Mouse (Mus musculus) limb, embryonic 13.5 days (tissue): Measurements from ENCODE around the gene Cwc27. TPM values are rescaled to one million over a fixed set of nuclear protein-coding genes. Genes with fewer than 3 reads are reported as not detected.

Source experiments
- ATAC-seq: fragments of 200-750 bp; cut with Nextera tagmentation; 2 replicates; pipeline ENCODE4 v1.8.0; 2017; ENCODE audit warnings: low read depth, moderate number of reproducible peaks, moderate TSS enrichment; ENCODE audit not compliant: low FRiP score
- H3K27ac ChIP-seq: fragments of 300-500 bp; sonication (generic); 2 replicates; pipeline ENCODE4 v1.5.1; 2015; ENCODE audit warnings: inconsistent platforms, mild to moderate bottlenecking, moderate library complexity
- H3K27me3 ChIP-seq: fragments of 300-500 bp; sonication (generic); 2 replicates; pipeline ENCODE4 v1.6.1; 2015; ENCODE audit warnings: mild to moderate bottlenecking, inconsistent platforms
- H3K36me3 ChIP-seq: fragments of 300-500 bp; sonication (generic); 2 replicates; pipeline ENCODE4 v1.6.1; 2015; ENCODE audit warnings: inconsistent platforms, mild to moderate bottlenecking, moderate library complexity
- H3K4me1 ChIP-seq: fragments of 300-500 bp; sonication (generic); 2 replicates; pipeline ENCODE4 v1.6.1; 2015; ENCODE audit warnings: inconsistent platforms
- H3K4me2 ChIP-seq: fragments of 300-500 bp; sonication (generic); replicated peaks from 2 replicates; pipeline ENCODE4 v1.6.1; 2015; ENCODE audit warnings: inconsistent platforms, mild to moderate bottlenecking, moderate library complexity
- H3K4me3 ChIP-seq: fragments of 300-500 bp; sonication (generic); 2 replicates; pipeline ENCODE4 v1.5.1; 2015; ENCODE audit warnings: moderate library complexity, mild to moderate bottlenecking, inconsistent platforms
- H3K9ac ChIP-seq: fragments of 300-500 bp; sonication (generic); 2 replicates; pipeline ENCODE4 v1.6.1; 2015; ENCODE audit warnings: mild to moderate bottlenecking, inconsistent platforms
- H3K9me3 ChIP-seq: fragments of 300-500 bp; sonication (generic); 2 replicates; pipeline ENCODE4 v1.6.1; 2016; ENCODE audit warnings: inconsistent platforms
- WGBS: fragments of 180-500 bp; shearing (Covaris S2); methylation state at CpG from one replicate; pipeline ENCODE4 v1.1.7; 2015; 5-methylcytosine and 5-hydroxymethylcytosine counted together
- polyA plus RNA-seq: library from polyadenylated mRNA; unstranded; fragments of >200 nt; fragmentation: Nextera tagmentation; extraction: Ambion mirVana; gene quantifications from 2 replicates; pipeline ENCODE4 v1.2.1, GENCODE M21; 2015

Gene Cwc27
- polyA plus RNA-seq, 1 experiment from 2014 or later = 31.7 TPM

GRCm38 (mm10) chr13:104615999-104616810 lies 200.7 kb downstream of the Cwc27 start:
- Histone ChIP-seq H3K9ac (no peak overlapping the region), H3K4me1 (no peaks in the 10 kb centered on the region), H3K36me3 (no peaks in the 10 kb centered on the region), H3K27me3 (no peaks in the 10 kb centered on the region), H3K4me3 (no peak overlapping the region), H3K4me2 (no peak overlapping the region), H3K27ac (no peak overlapping the region), H3K9me3 (no peaks in the 10 kb centered on the region)
- 88% methylated on average over 18 of the region's 18 CpGs for WGBS
- ATAC-seq = no peak

- Histone ChIP-seq H3K4me3 (no peak overlapping the region), H3K36me3 (no peaks in the 10 kb centered on the region), H3K9ac (no peak overlapping the region), H3K4me2 (no peak overlapping the region), H3K4me1 (peaks cover 7% of the 10 kb centered on the region), H3K27ac (no peak overlapping the region), H3K27me3 (no peaks in the 10 kb centered on the region), H3K9me3 (no peaks in the 10 kb centered on the region)
- no peak for ATAC-seq
- WGBS = 93% methylated on average over 7 of the region's 7 CpGs
Observed at GRCm38 (mm10) chr13:104615111-104615510, 201.8 kb downstream of the Cwc27 start.

GRCm38 (mm10) chr13:104611296-104611695 lies 205.6 kb downstream of the Cwc27 start:
- ATAC-seq = no peak
- Histone ChIP-seq H3K4me3 (no peak overlapping the region), H3K4me1 (peaks cover 20% of the 10 kb centered on the region), H3K4me2 (no peak overlapping the region), H3K9ac (no peak overlapping the region), H3K27me3 (no peaks in the 10 kb centered on the region), H3K9me3 (no peaks in the 10 kb centered on the region), H3K36me3 (no peaks in the 10 kb centered on the region), H3K27ac (no peak overlapping the region)
- WGBS = 95% methylated on average over 4 of the region's 4 CpGs

GRCm38 (mm10) chr13:104610210-104611111 lies 206.5 kb downstream of the Cwc27 start:
- Histone ChIP-seq H3K9me3 (no peaks in the 10 kb centered on the region), H3K4me1 (peaks cover 20% of the 10 kb centered on the region), H3K27me3 (no peaks in the 10 kb centered on the region), H3K27ac (no peak overlapping the region; the same call in 1 of the 2 replicates), H3K9ac (no peak overlapping the region), H3K4me2 (no peak overlapping the region), H3K36me3 (no peaks in the 10 kb centered on the region), H3K4me3 (no peak overlapping the region)
- no peak; the same call in 1 of the 2 replicates for ATAC-seq
- WGBS = 66% methylated on average over 22 of the region's 22 CpGs

GRCm38 (mm10) chr13:104608516-104608915 lies 208.4 kb downstream of the Cwc27 start:
- H3K9me3 ChIP-seq = no peaks in the 10 kb centered on the region
- ATAC-seq = no peak
- 58% methylated on average over 18 of the region's 18 CpGs for WGBS
- H3K4me1 ChIP-seq = peaks cover 20% of the 10 kb centered on the region
- 0 out of 2 replicates have a peak overlapping the region, but pooled peaks have one; percentile 3 for H3K4me2 ChIP-seq
- H3K4me3 ChIP-seq = no peak overlapping the region
- no peaks in the 10 kb centered on the region for H3K27me3 ChIP-seq
- no peak overlapping the region for H3K27ac ChIP-seq
- H3K36me3 ChIP-seq = no peaks in the 10 kb centered on the region
- no peak overlapping the region for H3K9ac ChIP-seq

- no peak for ATAC-seq
- H3K4me2 ChIP-seq = no peak overlapping the region
- no peaks in the 10 kb centered on the region for H3K36me3 ChIP-seq
- no peaks in the 10 kb centered on the region for H3K27me3 ChIP-seq
- no peaks in the 10 kb centered on the region for H3K9me3 ChIP-seq
- H3K9ac ChIP-seq = no peak overlapping the region
- H3K4me3 ChIP-seq = no peak overlapping the region
- H3K4me1 ChIP-seq = peaks cover 20% of the 10 kb centered on the region
- WGBS = 78% methylated on average over 14 of the region's 14 CpGs
- H3K27ac ChIP-seq = no peak overlapping the region
Observed at GRCm38 (mm10) chr13:104606786-104607580, 210.0 kb downstream of the Cwc27 start.

- no peak for ATAC-seq
- Histone ChIP-seq H3K27ac (no peak overlapping the region), H3K9me3 (no peaks in the 10 kb centered on the region), H3K9ac (no peak overlapping the region), H3K4me3 (no peak overlapping the region), H3K36me3 (no peaks in the 10 kb centered on the region), H3K27me3 (no peaks in the 10 kb centered on the region), H3K4me1 (peaks cover 12% of the 10 kb centered on the region), H3K4me2 (no peak overlapping the region)
- WGBS = 91% methylated on average over 2 of the region's 2 CpGs
Observed at GRCm38 (mm10) chr13:104605111-104605510, 211.8 kb downstream of the Cwc27 start.

- H3K9ac ChIP-seq = no peak overlapping the region
- ATAC-seq = no peak
- H3K27me3 ChIP-seq = no peaks in the 10 kb centered on the region
- H3K36me3 ChIP-seq = no peaks in the 10 kb centered on the region
- no peaks in the 10 kb centered on the region for H3K9me3 ChIP-seq
- no peak overlapping the region for H3K4me2 ChIP-seq
- H3K4me1 ChIP-seq = no peaks in the 10 kb centered on the region
- WGBS = 84% methylated on average over 6 of the region's 6 CpGs
- H3K4me3 ChIP-seq = no peak overlapping the region
- H3K27ac ChIP-seq = no peak overlapping the region
Observed at GRCm38 (mm10) chr13:104602197-104602596, 214.7 kb downstream of the Cwc27 start.

GRCm38 (mm10) chr13:104601783-104602182 lies 215.2 kb downstream of the Cwc27 start:
- 92% methylated on average over 3 of the region's 3 CpGs for WGBS
- Histone ChIP-seq H3K4me3 (no peak overlapping the region), H3K36me3 (no peaks in the 10 kb centered on the region), H3K4me1 (no peaks in the 10 kb centered on the region), H3K9me3 (no peaks in the 10 kb centered on the region), H3K9ac (no peak overlapping the region), H3K27ac (no peak overlapping the region), H3K4me2 (no peak overlapping the region), H3K27me3 (no peaks in the 10 kb centered on the region)
- ATAC-seq = no peak

GRCm38 (mm10) chr13:104596199-104596598 lies 220.7 kb downstream of the Cwc27 start:
- Histone ChIP-seq H3K27me3 (no peaks in the 10 kb centered on the region), H3K9ac (no peak overlapping the region), H3K9me3 (no peaks in the 10 kb centered on the region), H3K27ac (no peak overlapping the region), H3K36me3 (no peaks in the 10 kb centered on the region), H3K4me2 (no peak overlapping the region), H3K4me1 (no peaks in the 10 kb centered on the region), H3K4me3 (no peak overlapping the region)
- ATAC-seq = no peak
- 82% methylated on average over 4 of the region's 4 CpGs for WGBS

- Histone ChIP-seq H3K27me3 (no peaks in the 10 kb centered on the region), H3K9me3 (no peaks in the 10 kb centered on the region), H3K4me2 (no peak overlapping the region), H3K9ac (no peak overlapping the region), H3K4me1 (peaks cover 6% of the 10 kb centered on the region), H3K4me3 (no peak overlapping the region), H3K36me3 (no peaks in the 10 kb centered on the region), H3K27ac (no peak overlapping the region)
- WGBS = 77% methylated on average over 4 of the region's 4 CpGs
- ATAC-seq = no peak
Observed at GRCm38 (mm10) chr13:104594820-104595351, 222.1 kb downstream of the Cwc27 start.
